Mouse (Mus musculus) kidney, adult 10 weeks (tissue): ENCODE data around the gene Avpr2. TPM values are rescaled to one million over a fixed set of nuclear protein-coding genes. Genes with fewer than 3 reads are reported as not detected.

Experiments
- polyA plus RNA-seq: library from polyadenylated mRNA; stranded (reverse); fragments of 350-450 nt; fragmentation: Illumina TruSeq; extraction: RNeasy Lipid Tissue Mini Kit (QIAGEN cat#74804); gene quantifications from one replicate; pipeline ENCODE4 v1.2.3, GENCODE M21; 2014; ENCODE audit warnings: low read depth, low replicate concordance

The Avpr2 gene
- polyA plus RNA-seq, result 10.0 TPM

DNA sequence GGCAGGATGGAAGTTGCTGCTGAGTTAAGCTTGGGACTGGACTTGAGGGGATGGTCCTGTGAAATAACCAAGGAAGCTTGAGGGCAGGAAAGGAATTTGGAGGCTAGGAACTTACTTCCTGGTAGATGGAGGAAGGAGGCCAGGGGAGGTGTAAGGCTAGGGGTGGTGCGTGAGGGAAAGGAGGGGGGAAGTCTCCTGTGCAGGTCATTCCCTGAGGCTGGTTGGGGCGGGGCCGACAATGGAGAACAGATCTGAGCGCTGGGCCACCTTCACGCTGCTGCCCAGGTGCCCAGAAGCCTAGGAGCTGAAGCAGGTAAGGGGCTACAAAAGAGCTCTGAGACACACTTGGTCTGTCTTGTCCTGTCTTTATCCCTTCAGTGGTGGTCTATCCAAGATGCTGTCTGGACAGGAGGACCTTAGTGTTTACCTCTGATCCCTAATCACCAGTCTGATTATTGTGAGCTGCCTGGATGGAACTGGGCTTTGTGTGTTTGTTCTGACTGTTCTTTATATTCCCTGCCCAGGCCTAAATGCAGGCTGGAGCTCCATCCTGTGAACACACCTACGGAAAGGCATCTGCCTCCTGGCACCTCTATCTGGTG lies at the start of gene Avpr2:
TSS of gene Avpr2 (plus strand) at position 552 of the 602 bp plus-strand sequence.

DNA sequence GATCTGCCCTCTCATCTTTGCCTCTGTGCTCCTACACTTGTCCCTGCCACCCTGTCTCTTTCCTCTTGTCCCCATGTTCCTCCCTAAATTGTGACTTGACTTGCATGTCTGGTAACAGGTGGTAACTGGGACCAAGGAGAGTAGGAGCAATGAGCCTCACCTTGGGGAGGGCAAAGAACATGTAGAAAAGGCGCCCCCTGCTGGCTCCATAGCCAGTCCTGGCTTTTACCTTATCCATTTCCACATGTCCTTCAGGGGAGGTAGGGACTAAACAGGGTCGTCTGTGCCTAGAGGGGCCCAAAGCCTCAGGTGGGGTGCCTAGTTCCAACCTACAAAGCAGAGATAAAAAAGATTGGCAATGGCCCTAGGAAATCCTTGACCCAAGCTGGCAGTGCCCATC lies 3.8 kb downstream of the Avpr2 start, which contains the start of gene L1cam:
TSS of gene L1cam (minus strand) at position 387 of the 400 bp plus-strand sequence.

DNA sequence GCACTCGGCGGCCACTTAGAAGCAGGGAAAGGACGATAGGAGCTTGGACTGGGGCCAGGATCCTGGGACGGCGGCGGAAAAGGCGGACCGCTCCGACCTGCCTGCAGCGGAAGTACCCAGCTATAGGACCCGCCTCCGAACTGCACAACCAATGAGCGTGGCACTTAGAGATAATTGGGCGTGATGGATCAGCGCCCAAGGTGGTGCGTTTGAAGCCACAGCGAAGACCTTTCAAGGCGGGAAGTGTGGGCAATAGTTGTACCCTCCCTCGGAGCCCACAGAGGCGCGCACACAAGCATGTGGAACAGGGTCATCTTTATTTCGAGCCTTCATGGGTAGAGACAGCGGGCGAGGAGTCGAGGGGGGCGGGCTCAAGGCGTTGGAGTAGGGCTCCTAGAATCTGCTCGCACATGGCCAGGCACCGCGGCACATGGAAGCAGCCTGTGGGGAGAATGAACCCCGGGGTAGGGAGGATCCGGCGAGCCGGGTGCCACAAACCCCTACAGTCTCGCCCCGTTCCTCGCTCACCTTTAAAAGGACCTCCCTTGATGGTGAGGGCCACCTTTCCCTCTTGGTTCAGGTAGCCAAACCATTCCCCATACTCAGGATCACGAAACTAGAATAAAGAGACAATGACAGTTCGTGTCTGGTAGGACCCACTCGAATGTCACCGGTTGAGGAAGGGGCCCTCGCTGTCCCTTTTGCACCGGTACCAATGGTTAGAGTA lies 30.1 kb downstream of the Avpr2 start, which contains the start of the genes Arhgap4 and Naa10:
TSS of gene Arhgap4 (minus strand) at position 48 of the 727 bp plus-strand sequence.
TSS of gene Naa10 (minus strand) at position 122 of the 727 bp plus-strand sequence.

DNA sequence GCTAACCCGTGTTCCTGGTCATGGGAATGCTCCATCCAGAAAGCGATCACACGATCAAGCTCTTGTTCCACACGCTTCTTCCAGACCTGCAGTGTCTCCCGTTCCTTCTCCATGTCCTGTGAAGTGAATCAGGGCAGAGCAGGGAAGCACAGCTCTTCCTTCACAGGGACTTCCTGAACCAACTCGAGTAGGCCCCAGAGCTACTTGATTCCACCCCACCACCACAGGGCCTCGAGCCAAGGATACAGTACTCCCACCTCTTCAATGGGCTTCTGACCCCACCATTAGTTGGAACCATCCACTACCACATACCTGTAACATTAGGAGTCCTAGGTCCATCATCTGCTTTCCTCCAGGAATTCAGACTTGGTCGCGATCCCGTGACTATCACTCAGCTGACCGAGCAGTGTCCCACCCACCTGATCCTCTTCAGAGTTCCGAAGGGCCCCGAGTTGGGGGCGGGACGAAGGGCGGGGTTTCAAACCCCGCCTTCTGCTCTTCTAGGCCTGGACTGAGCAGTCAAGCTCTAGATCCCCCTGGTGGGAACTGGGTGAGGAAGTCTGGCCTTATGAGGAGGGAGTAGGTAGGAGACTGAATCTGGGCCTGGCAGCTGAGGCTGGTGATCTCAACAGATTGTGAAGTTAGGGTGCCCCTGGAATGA lies 38.6 kb downstream of the Avpr2 start, which contains the start of gene Renbp:
TSS of gene Renbp (minus strand) at position 449 of the 661 bp plus-strand sequence.

Other genes with a start within 250 kb of the Avpr2 start
- not detected for gene Pnck, start 232.0 kb upstream of the Avpr2 start, polyA plus RNA-seq
- gene Slc6a8, start 219.0 kb upstream of the Avpr2 start, polyA plus RNA-seq, result 126 TPM
- 215 TPM for gene Bcap31, start 175.9 kb upstream of the Avpr2 start, polyA plus RNA-seq
- gene Abcd1, start 175.5 kb upstream of the Avpr2 start, polyA plus RNA-seq, result 1.0 TPM
- gene Plxnb3, start 135.0 kb upstream of the Avpr2 start, polyA plus RNA-seq, result not detected
- gene Srpk3, start 117.7 kb upstream of the Avpr2 start, polyA plus RNA-seq, result not detected
- gene Idh3g, start 105.2 kb upstream of the Avpr2 start, polyA plus RNA-seq, result 73.0 TPM
- gene Ssr4, start 105.1 kb upstream of the Avpr2 start, polyA plus RNA-seq, result 30.3 TPM
- 0.36 TPM for gene Pdzd4, start 67.1 kb upstream of the Avpr2 start, polyA plus RNA-seq
- gene L1cam, start 4.0 kb downstream of the Avpr2 start, polyA plus RNA-seq, result 4.2 TPM
- gene Arhgap4, start 29.8 kb downstream of the Avpr2 start, polyA plus RNA-seq, result 0.85 TPM
- gene Naa10, start 29.8 kb downstream of the Avpr2 start, polyA plus RNA-seq, result 5.3 TPM
- gene Renbp, start 38.7 kb downstream of the Avpr2 start, polyA plus RNA-seq, result 9.6 TPM
- gene Hcfc1, start 74.3 kb downstream of the Avpr2 start, polyA plus RNA-seq, result 22.0 TPM
- 37.3 TPM for gene Irak1, start 131.8 kb downstream of the Avpr2 start, polyA plus RNA-seq
- not detected for gene Opn1mw, start 235.4 kb downstream of the Avpr2 start, polyA plus RNA-seq
- gene Mecp2, start 243.3 kb downstream of the Avpr2 start, polyA plus RNA-seq, result 18.0 TPM